Mouse (Mus musculus) lung, embryonic 16.5 days (tissue): ENCODE data around the gene Zbtb25. TPM values are rescaled to one million over a fixed set of nuclear protein-coding genes. Genes with fewer than 3 reads are reported as not detected.
A peak's percentile ranks its signal among the peaks of the same experiment; 100 is the strongest.

Source experiments
- ATAC-seq: fragments of 200-750 bp; cut with Nextera tagmentation; 2 replicates; pipeline ENCODE4 v1.8.0; 2017; ENCODE audit warnings: low read depth, mild to moderate bottlenecking, moderate library complexity
- H3K27ac ChIP-seq: fragments of 300-500 bp; sonication (generic); 2 replicates; pipeline ENCODE4 v1.5.1; 2014; ENCODE audit warnings: mild to moderate bottlenecking, control low read depth, low read length
- H3K27me3 ChIP-seq: fragments of 300-500 bp; sonication (generic); 2 replicates; pipeline ENCODE4 v1.6.1; 2014; ENCODE audit warnings: low read depth, low read length, mixed read lengths; ENCODE audit not compliant: control insufficient read depth, insufficient read depth
- H3K36me3 ChIP-seq: fragments of 300-500 bp; sonication (generic); 2 replicates; pipeline ENCODE4 v1.6.1; 2014; ENCODE audit warnings: low read length; ENCODE audit not compliant: control insufficient read depth, insufficient read depth
- H3K4me1 ChIP-seq: fragments of 300-500 bp; sonication (generic); replicated peaks from 2 replicates; pipeline ENCODE4 v1.6.1; 2014; ENCODE audit warnings: low read length, mixed read lengths; ENCODE audit not compliant: control insufficient read depth, insufficient read depth
- H3K4me2 ChIP-seq: fragments of 300-500 bp; sonication (generic); 2 replicates; pipeline ENCODE4 v1.6.1; 2014; ENCODE audit warnings: low read depth, low read length, control low read depth
- H3K4me3 ChIP-seq: fragments of 300-500 bp; sonication (generic); 2 replicates; pipeline ENCODE4 v1.5.1; 2014; ENCODE audit warnings: mild to moderate bottlenecking, low read length, control low read depth
- H3K9ac ChIP-seq: fragments of 300-500 bp; sonication (generic); 2 replicates; pipeline ENCODE4 v1.6.1; 2014; ENCODE audit warnings: low read length, control low read depth
- H3K9me3 ChIP-seq: fragments of 300-500 bp; sonication (generic); 2 replicates; pipeline ENCODE4 v1.6.1; 2016; ENCODE audit warnings: low read length; ENCODE audit not compliant: control insufficient read depth
- WGBS: fragments of 180-500 bp; shearing (Covaris S2); extraction: QIAGEN DNeasy Blood & Tissue Kit; methylation state at CpG from one replicate; pipeline ENCODE4 v1.1.7; 2014; 5-methylcytosine and 5-hydroxymethylcytosine counted together
- polyA plus RNA-seq: library from polyadenylated mRNA; unstranded; fragments of >200 nt; fragmentation: Nextera tagmentation; extraction: Ambion mirVana; gene quantifications from 2 replicates; pipeline ENCODE4 v1.2.1, GENCODE M21; 2015

Zbtb25 gene
- 14.6 and 16.9 TPM in 2 replicates for polyA plus RNA-seq

DNA sequence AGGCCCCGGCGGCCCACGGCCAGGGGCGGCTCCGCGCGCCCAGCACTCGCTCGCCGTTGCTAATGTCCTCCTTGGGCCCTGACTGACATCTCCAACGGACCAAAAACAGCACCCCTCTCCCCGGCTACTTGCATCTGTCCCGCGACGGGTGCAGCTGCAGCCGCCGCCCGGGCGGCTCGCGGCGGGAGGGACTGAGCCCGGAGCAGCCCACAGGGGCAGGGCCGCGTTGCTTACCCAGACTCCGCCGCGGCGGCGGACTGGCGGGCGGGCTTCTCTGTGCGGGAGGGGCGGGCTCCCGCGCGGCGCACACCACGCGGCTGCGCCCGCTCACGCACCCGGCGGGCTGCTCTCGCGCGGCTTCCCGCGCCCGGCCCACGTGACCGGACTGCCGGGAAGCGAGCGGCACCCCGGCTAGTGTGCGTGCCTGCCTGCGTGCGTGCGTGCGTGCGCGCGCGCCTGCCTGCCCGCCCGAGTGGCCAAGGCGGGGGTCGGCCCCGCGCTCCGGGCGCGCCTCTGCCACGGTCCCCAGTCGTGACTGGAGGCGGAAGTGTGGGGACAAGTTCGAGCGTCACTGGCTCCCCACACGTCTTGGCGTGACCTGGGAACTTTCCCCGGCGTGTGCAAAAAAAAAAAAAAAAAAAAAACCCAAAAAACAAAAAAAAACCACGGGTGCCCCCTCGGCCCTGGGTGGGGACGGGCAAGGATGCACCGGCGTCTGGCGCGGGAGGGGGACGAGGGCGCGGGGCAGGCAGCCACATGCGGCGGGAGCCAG is at the start of gene Zbtb25:
Zbtb25 (minus strand) TSS at position 397 of the 772 bp plus-strand sequence.
- H3K9me3 ChIP-seq: no peaks in the 10 kb centered on the region
- under 1% methylated on average over 57 of the region's 96 CpGs for WGBS
- peak within 1 kb of the TSS; percentile 85 for H3K4me2 ChIP-seq
- peak; percentile 77 for ATAC-seq
- peak within 1 kb of the TSS; percentile 100 for H3K27ac ChIP-seq
- peak within 1 kb of the TSS; percentile 99 for H3K9ac ChIP-seq
- no peaks in the 10 kb centered on the region for H3K36me3 ChIP-seq
- H3K4me3 ChIP-seq: peak within 1 kb of the TSS; percentile 94
- H3K27me3 ChIP-seq: no peaks in the 10 kb centered on the region
- peaks cover 31% of the 10 kb centered on the region for H3K4me1 ChIP-seq

DNA sequence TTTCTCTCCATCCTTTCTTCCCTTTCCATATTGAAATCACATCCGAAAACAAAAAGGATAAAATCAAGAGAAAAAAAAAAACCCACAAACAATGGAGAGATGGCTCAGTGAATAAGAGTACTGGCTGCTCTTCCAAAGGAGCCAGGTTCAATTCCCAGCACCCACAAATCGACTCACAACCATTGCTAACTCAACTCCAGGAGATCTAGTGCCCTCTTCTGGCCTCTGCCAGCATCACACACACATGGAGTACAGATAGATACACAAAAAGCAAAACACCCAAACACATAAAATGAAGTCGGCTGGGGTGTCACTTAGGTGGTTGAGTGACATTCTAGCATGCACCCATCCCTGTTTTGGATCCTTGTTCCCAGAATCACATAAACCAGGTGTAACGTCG is 48.9 kb upstream of the Zbtb25 start:
- Histone ChIP-seq H3K27me3 (no peaks in the 10 kb centered on the region), H3K27ac (no peak overlapping the region), H3K4me3 (no peak overlapping the region), H3K9me3 (no peaks in the 10 kb centered on the region), H3K4me1 (peaks cover 3% of the 10 kb centered on the region; the same call in 1 of the 2 replicates), H3K4me2 (no peak overlapping the region), H3K36me3 (no peaks in the 10 kb centered on the region), H3K9ac (no peak overlapping the region)
- ATAC-seq: no peak
- 91% methylated on average over 5 of the region's 5 CpGs for WGBS

DNA sequence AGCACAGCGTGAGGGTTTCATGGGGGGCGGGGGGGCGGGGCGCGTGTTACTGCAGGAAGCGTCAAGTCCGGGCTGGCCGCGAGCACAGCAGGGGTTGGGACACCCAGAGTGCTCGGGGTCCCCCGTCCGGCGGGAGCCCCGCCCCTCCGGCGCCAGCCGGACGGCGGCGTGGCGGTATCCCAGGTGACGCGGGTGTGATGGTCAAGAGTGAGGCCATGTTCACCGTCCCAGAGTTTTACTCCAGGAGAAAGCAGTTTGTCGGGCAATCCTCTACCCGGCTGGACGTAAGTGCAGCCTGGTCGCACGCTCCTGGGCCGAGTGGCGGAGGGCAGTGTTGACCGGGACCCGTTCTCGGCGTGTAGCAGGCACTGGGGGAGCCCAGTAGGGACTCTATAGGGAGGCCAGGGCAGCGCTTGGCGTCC is 48.0 kb upstream of the Zbtb25 start, which contains the start of gene Ppp1r36:
Ppp1r36 (plus strand) TSS at position 106 of the 422 bp plus-strand sequence.
- Histone ChIP-seq H3K4me1 (peaks cover 3% of the 10 kb centered on the region; the same call in 1 of the 2 replicates), H3K9ac (peak within 1 kb of the TSS; percentile 68), H3K4me2 (peak within 1 kb of the TSS; percentile 88), H3K27ac (peak within 1 kb of the TSS; percentile 36), H3K27me3 (no peaks in the 10 kb centered on the region), H3K4me3 (peak within 1 kb of the TSS; percentile 53), H3K36me3 (no peaks in the 10 kb centered on the region), H3K9me3 (no peaks in the 10 kb centered on the region)
- ATAC-seq: peak; percentile 92
- WGBS: under 1% methylated on average over 37 of the region's 37 CpGs

DNA sequence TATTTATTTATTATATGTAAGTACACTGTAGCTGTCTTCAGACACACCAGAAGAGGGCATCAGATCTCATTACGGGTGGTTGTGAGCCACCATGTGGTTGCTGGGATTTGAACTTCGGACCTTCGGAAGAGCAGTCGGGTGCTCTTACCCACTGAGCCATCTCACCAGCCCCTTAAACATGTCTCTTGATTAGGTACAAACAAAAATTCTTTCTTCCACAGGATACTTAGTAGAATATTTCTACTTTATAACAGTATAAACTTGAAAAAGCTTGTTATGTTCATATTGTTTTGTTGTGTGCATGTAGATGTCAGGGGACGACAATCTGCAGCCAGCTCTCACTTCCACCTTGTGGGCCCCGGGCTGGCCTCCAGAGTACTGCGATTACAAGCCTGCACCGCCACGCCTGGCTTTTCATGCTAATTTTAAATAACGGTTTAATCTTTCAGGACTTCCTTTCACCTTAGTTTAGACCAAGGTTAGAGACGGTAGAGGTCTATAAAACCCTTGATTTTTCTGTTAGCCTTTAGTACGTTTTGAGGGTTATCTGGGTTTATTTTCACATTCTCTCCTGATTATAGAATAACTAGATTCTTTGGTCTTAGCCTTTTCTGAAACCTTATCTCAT is 46.1 kb upstream of the Zbtb25 start:
- H3K9me3 ChIP-seq: no peaks in the 10 kb centered on the region
- WGBS: 76% methylated on average over 9 of the region's 12 CpGs
- H3K4me1 ChIP-seq: peaks cover 3% of the 10 kb centered on the region; the same call in 1 of the 2 replicates
- H3K27ac ChIP-seq: no peak overlapping the region
- no peaks in the 10 kb centered on the region for H3K27me3 ChIP-seq
- H3K4me3 ChIP-seq: no peak overlapping the region
- H3K36me3 ChIP-seq: no peaks in the 10 kb centered on the region
- no peak for ATAC-seq
- H3K9ac ChIP-seq: no peak overlapping the region
- no peak overlapping the region for H3K4me2 ChIP-seq

DNA sequence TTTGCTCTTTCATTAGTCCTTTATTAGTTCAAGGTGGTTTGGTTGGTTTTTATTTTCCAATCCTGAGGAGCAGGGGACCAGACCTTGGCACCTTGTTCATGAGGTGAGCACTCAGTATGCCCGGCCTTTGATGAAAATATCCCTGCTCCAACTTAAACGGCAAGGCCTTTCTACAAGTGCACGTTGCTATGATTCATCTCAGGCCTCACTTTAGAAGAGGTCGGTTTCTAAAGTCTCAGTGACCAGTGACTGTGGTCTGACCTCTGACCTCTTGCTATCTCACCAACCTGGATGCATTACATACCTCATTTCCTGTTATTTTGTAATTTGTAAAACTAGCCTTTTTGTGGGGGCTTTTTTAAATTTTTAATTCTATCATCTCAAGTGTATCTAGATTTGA is 39.8 kb upstream of the Zbtb25 start:
- H3K27ac ChIP-seq: no peak overlapping the region

DNA sequence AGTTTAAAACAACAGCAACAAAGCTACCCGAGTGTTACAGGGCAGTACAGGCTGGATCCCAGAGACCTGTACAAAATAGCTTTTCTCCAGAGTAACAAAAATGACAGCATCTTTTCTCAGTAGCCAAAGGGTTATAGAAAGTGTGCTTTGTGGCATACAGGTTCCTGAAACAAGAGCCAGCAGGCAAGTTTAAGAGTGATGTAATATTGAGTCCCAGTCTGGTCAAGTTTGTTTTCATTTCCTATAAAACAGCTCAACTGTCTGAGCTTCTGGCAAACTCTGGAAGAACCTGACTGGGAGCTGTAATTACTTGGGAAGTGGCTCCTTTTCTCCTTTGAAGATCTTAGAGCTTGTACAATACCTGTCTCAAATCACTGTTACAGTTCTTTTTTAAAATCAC is 37.8 kb upstream of the Zbtb25 start:
- no peaks in the 10 kb centered on the region for H3K9me3 ChIP-seq
- WGBS: 47% methylated on average over 1 of the region's 1 CpGs

More for the DNA sequence above, 39.8 kb upstream of the Zbtb25 start:
- no peak overlapping the region for H3K4me3 ChIP-seq
- H3K4me1 ChIP-seq: peaks cover 17% of the 10 kb centered on the region
- H3K27me3 ChIP-seq: peaks cover 24% of the 10 kb centered on the region
- H3K9ac ChIP-seq: no peak overlapping the region
- WGBS: 51% methylated on average over 4 of the region's 4 CpGs
- H3K36me3 ChIP-seq: no peaks in the 10 kb centered on the region
- no peak overlapping the region for H3K4me2 ChIP-seq
- H3K9me3 ChIP-seq: no peaks in the 10 kb centered on the region
- ATAC-seq: no peak

GRCm38 (mm10) chr12:76405971-76406370 is 36.6 kb upstream of the Zbtb25 start:
- Histone ChIP-seq H3K4me1 (peaks cover 21% of the 10 kb centered on the region), H3K36me3 (no peaks in the 10 kb centered on the region), H3K9me3 (no peaks in the 10 kb centered on the region), H3K9ac (no peak overlapping the region), H3K4me2 (peak overlapping the region; percentile 76), H3K4me3 (peak overlapping the region; percentile 78), H3K27me3 (peaks cover 24% of the 10 kb centered on the region), H3K27ac (no peak overlapping the region)
- no peak for ATAC-seq
- 4% methylated on average over 23 of the region's 23 CpGs for WGBS

More for the DNA sequence above, 37.8 kb upstream of the Zbtb25 start:
- H3K27ac ChIP-seq: no peak overlapping the region
- H3K4me1 ChIP-seq: peaks cover 21% of the 10 kb centered on the region
- no peak for ATAC-seq
- peaks cover 24% of the 10 kb centered on the region for H3K27me3 ChIP-seq
- H3K4me2 ChIP-seq: no peak overlapping the region
- H3K9ac ChIP-seq: no peak overlapping the region
- H3K36me3 ChIP-seq: no peaks in the 10 kb centered on the region
- H3K4me3 ChIP-seq: no peak overlapping the region

DNA sequence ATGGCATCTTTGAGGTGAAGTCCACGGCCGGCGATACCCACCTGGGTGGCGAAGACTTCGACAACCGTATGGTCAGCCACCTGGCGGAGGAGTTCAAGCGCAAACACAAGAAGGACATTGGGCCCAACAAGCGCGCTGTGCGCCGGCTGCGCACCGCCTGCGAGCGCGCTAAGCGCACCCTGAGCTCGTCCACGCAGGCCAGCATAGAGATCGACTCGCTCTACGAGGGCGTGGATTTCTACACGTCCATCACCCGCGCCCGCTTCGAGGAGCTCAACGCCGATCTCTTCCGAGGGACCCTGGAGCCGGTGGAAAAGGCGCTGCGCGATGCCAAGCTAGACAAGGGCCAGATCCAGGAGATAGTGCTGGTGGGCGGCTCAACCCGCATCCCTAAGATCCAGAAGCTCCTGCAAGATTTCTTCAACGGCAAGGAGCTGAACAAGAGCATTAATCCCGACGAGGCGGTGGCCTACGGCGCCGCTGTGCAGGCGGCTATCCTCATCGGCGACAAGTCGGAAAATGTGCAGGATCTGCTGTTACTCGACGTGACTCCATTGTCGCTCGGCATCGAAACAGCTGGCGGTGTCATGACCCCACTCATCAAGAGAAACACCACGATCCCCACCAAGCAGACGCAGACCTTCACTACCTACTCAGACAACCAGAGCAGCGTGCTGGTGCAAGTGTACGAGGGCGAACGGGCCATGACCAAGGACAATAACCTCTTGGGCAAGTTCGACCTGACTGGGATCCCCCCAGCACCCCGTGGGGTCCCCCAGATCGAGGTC is 36.0 kb upstream of the Zbtb25 start:
- no peak overlapping the region for H3K9ac ChIP-seq
- peak overlapping the region; percentile 76 for H3K4me2 ChIP-seq
- peaks cover 21% of the 10 kb centered on the region for H3K4me1 ChIP-seq
- H3K36me3 ChIP-seq: no peaks in the 10 kb centered on the region
- H3K27me3 ChIP-seq: peaks cover 24% of the 10 kb centered on the region
- H3K9me3 ChIP-seq: no peaks in the 10 kb centered on the region
- ATAC-seq: no peak
- 2% methylated on average over 64 of the region's 64 CpGs for WGBS
- H3K27ac ChIP-seq: no peak overlapping the region
- H3K4me3 ChIP-seq: peak overlapping the region; percentile 78

GRCm38 (mm10) chr12:76404836-76405182 is 35.4 kb upstream of the Zbtb25 start:
- peaks cover 24% of the 10 kb centered on the region for H3K27me3 ChIP-seq
- H3K27ac ChIP-seq: no peak overlapping the region
- no peaks in the 10 kb centered on the region for H3K9me3 ChIP-seq
- no peaks in the 10 kb centered on the region for H3K36me3 ChIP-seq
- ATAC-seq: no peak
- peak overlapping the region; percentile 78 for H3K4me3 ChIP-seq
- H3K4me2 ChIP-seq: peak overlapping the region; percentile 76
- WGBS: 6% methylated on average over 20 of the region's 20 CpGs
- H3K4me1 ChIP-seq: peaks cover 21% of the 10 kb centered on the region
- H3K9ac ChIP-seq: no peak overlapping the region; the same call in 1 of the 2 replicates
